Mouse (Mus musculus) forebrain, embryonic 11.5 days (tissue): ENCODE data around the gene Asb8. TPM values are rescaled to one million over a fixed set of nuclear protein-coding genes. Genes with fewer than 3 reads are reported as not detected.

ENCODE experiments used
- ATAC-seq: fragments of 200-750 bp; cut with Nextera tagmentation; replicated peaks from 2 replicates; pipeline ENCODE4 v1.8.0; 2017; ENCODE audit warnings: moderate TSS enrichment; ENCODE audit not compliant: low FRiP score
- DNase-seq: peaks from one replicate; pipeline ENCODE4 v3.0.0-alpha.2; 2017; ENCODE audit warnings: low spot score
- H3K27ac ChIP-seq: fragments of 300-500 bp; sonication (generic); 2 replicates; pipeline ENCODE4 v1.5.1; 2014; ENCODE audit warnings: low read depth, low read length
- H3K27me3 ChIP-seq: fragments of 300-500 bp; sonication (generic); 2 replicates; pipeline ENCODE4 v1.6.1; 2014; ENCODE audit warnings: mild to moderate bottlenecking, low read length, mixed read lengths; ENCODE audit not compliant: control insufficient read depth, insufficient read depth
- H3K36me3 ChIP-seq: fragments of 300-500 bp; sonication (generic); 2 replicates; pipeline ENCODE4 v1.6.1; 2014; ENCODE audit warnings: mild to moderate bottlenecking, low read length, moderate library complexity, mixed read lengths; ENCODE audit not compliant: control insufficient read depth, insufficient read depth
- H3K4me1 ChIP-seq: fragments of 300-500 bp; sonication (generic); replicated peaks from 2 replicates; pipeline ENCODE4 v1.6.1; 2014; ENCODE audit warnings: low read length, mixed read lengths; ENCODE audit not compliant: control insufficient read depth, insufficient read depth
- H3K4me2 ChIP-seq: fragments of 300-500 bp; sonication (generic); 2 replicates; pipeline ENCODE4 v1.6.1; 2014; ENCODE audit warnings: low read depth, mild to moderate bottlenecking, low read length, moderate library complexity, mixed read lengths; ENCODE audit not compliant: severe bottlenecking
- H3K4me3 ChIP-seq: fragments of 300-500 bp; sonication (generic); 2 replicates; pipeline ENCODE4 v1.5.1; 2014; ENCODE audit warnings: low read depth, low read length
- H3K9ac ChIP-seq: fragments of 300-500 bp; sonication (generic); 2 replicates; pipeline ENCODE4 v1.6.1; 2014; ENCODE audit warnings: low read length
- H3K9me3 ChIP-seq: fragments of 300-500 bp; sonication (generic); 2 replicates; pipeline ENCODE4 v1.6.1; 2016; ENCODE audit warnings: low read length, mixed read lengths; ENCODE audit not compliant: control insufficient read depth
- WGBS: fragments of 180-500 bp; shearing (Covaris S2); extraction: QIAGEN DNeasy Blood & Tissue Kit; methylation state at CpG from one replicate; pipeline ENCODE4 v1.1.7; 2014; 5-methylcytosine and 5-hydroxymethylcytosine counted together
- polyA plus RNA-seq: library from polyadenylated mRNA; unstranded; fragments of >200 nt; fragmentation: Nextera tagmentation; extraction: Ambion mirVana; gene quantifications from 2 replicates; pipeline ENCODE4 v1.2.1, GENCODE M21; 2014

The Asb8 gene
- 47.4 and 49.4 TPM in 2 replicates for polyA plus RNA-seq

GRCm38 (mm10) chr15:98165525-98165924 is at the start of gene Asb8:
Gene Asb8, minus strand, starts transcription at chr15:98165625.
- H3K4me3 ChIP-seq: no peak within 1 kb of the TSS
- H3K4me1 ChIP-seq: peaks cover 11% of the 10 kb centered on the region; the same call in 1 of the 2 replicates
- no peaks in the 10 kb centered on the region for H3K36me3 ChIP-seq
- DNase-seq (no peak), ATAC-seq (no peak)
- H3K27me3 ChIP-seq: peaks cover 20% of the 10 kb centered on the region
- H3K9ac ChIP-seq: no peak within 1 kb of the TSS; the same call in 1 of the 2 replicates
- H3K4me2 ChIP-seq: no peak within 1 kb of the TSS
- no peaks in the 10 kb centered on the region for H3K9me3 ChIP-seq
- H3K27ac ChIP-seq: no peak within 1 kb of the TSS
- 82% methylated on average over 5 of the region's 5 CpGs for WGBS

- H3K27ac ChIP-seq: no peak overlapping the region
- H3K9me3 ChIP-seq: no peaks in the 10 kb centered on the region
- H3K4me2 ChIP-seq: no peak overlapping the region
- ATAC-seq: no peak
- DNase-seq: no peak
- H3K4me1 ChIP-seq: no peaks in the 10 kb centered on the region
- no peak overlapping the region for H3K9ac ChIP-seq
- no peaks in the 10 kb centered on the region for H3K36me3 ChIP-seq
- H3K4me3 ChIP-seq: no peak overlapping the region
- WGBS: 76% methylated on average over 5 of the region's 5 CpGs
- no peaks in the 10 kb centered on the region for H3K27me3 ChIP-seq
Measured at GRCm38 (mm10) chr15:98214130-98214529, 48.7 kb upstream of the Asb8 start.

- Histone ChIP-seq H3K27me3 (no peaks in the 10 kb centered on the region), H3K27ac (no peak overlapping the region), H3K9me3 (no peaks in the 10 kb centered on the region), H3K4me3 (no peak overlapping the region), H3K4me2 (no peak overlapping the region), H3K4me1 (no peaks in the 10 kb centered on the region), H3K9ac (no peak overlapping the region), H3K36me3 (no peaks in the 10 kb centered on the region)
- DNase-seq (no peak), ATAC-seq (no peak)
- 86% methylated on average over 5 of the region's 5 CpGs for WGBS
Measured at GRCm38 (mm10) chr15:98213336-98213870, 48.0 kb upstream of the Asb8 start.

GRCm38 (mm10) chr15:98209676-98210075 is 44.3 kb upstream of the Asb8 start:
- no peak overlapping the region for H3K4me2 ChIP-seq
- H3K27me3 ChIP-seq: no peaks in the 10 kb centered on the region
- no peak overlapping the region for H3K4me3 ChIP-seq
- WGBS: 82% methylated on average over 7 of the region's 7 CpGs
- H3K27ac ChIP-seq: no peak overlapping the region
- no peaks in the 10 kb centered on the region for H3K4me1 ChIP-seq
- no peak overlapping the region for H3K9ac ChIP-seq
- no peaks in the 10 kb centered on the region for H3K36me3 ChIP-seq
- DNase-seq: no peak
- ATAC-seq: no peak
- no peaks in the 10 kb centered on the region for H3K9me3 ChIP-seq

- Histone ChIP-seq H3K4me1 (no peaks in the 10 kb centered on the region), H3K27ac (no peak within 1 kb of the TSS), H3K9me3 (no peaks in the 10 kb centered on the region), H3K4me3 (no peak within 1 kb of the TSS), H3K4me2 (no peak within 1 kb of the TSS), H3K27me3 (no peaks in the 10 kb centered on the region), H3K9ac (no peak within 1 kb of the TSS), H3K36me3 (no peaks in the 10 kb centered on the region)
- DNase-seq: no peak
- no peak for ATAC-seq
- 77% methylated on average over 3 of the region's 3 CpGs for WGBS
Measured at GRCm38 (mm10) chr15:98195442-98195841, 30.0 kb upstream of the Asb8 start, which contains the start of gene Olfr288. Gene Olfr288, minus strand, starts transcription at chr15:98195542.

GRCm38 (mm10) chr15:98184456-98184855 is 19.0 kb upstream of the Asb8 start:
- ATAC-seq (no peak), DNase-seq (no peak)
- H3K4me3 ChIP-seq: no peak overlapping the region
- 78% methylated on average over 4 of the region's 4 CpGs for WGBS
- no peak overlapping the region for H3K4me2 ChIP-seq
- H3K9ac ChIP-seq: no peak overlapping the region
- H3K36me3 ChIP-seq: no peaks in the 10 kb centered on the region
- no peak overlapping the region for H3K27ac ChIP-seq
- no peaks in the 10 kb centered on the region for H3K9me3 ChIP-seq
- H3K27me3 ChIP-seq: no peaks in the 10 kb centered on the region; the same call in 1 of the 2 replicates
- H3K4me1 ChIP-seq: peaks cover 4% of the 10 kb centered on the region

- H3K27me3 ChIP-seq: no peaks in the 10 kb centered on the region; the same call in 1 of the 2 replicates
- peaks cover 4% of the 10 kb centered on the region for H3K4me1 ChIP-seq
- no peak overlapping the region for H3K4me2 ChIP-seq
- H3K36me3 ChIP-seq: no peaks in the 10 kb centered on the region
- no peak overlapping the region for H3K4me3 ChIP-seq
- H3K9me3 ChIP-seq: no peaks in the 10 kb centered on the region
- ATAC-seq: peak; percentile 11; the same call in 1 of the 2 replicates
- peak; percentile 50 for DNase-seq
- H3K9ac ChIP-seq: no peak overlapping the region
- WGBS: 71% methylated on average over 12 of the region's 12 CpGs
- H3K27ac ChIP-seq: no peak overlapping the region
Measured at GRCm38 (mm10) chr15:98181856-98182570, 16.6 kb upstream of the Asb8 start.

- peak overlapping the region; percentile 47 for H3K4me3 ChIP-seq
- no peaks in the 10 kb centered on the region; the same call in 1 of the 2 replicates for H3K27me3 ChIP-seq
- H3K9me3 ChIP-seq: no peaks in the 10 kb centered on the region
- WGBS: under 1% methylated on average over 30 of the region's 30 CpGs
- peaks cover 4% of the 10 kb centered on the region for H3K4me1 ChIP-seq
- peak; percentile 98 for ATAC-seq
- peak overlapping the region; percentile 73 for H3K4me2 ChIP-seq
- H3K27ac ChIP-seq: no peak overlapping the region; the same call in 1 of the 2 replicates
- DNase-seq: peak; percentile 95
- peak overlapping the region; percentile 56 for H3K9ac ChIP-seq
- no peaks in the 10 kb centered on the region for H3K36me3 ChIP-seq
Measured at GRCm38 (mm10) chr15:98181132-98181711, 15.8 kb upstream of the Asb8 start.
